Mouse (Mus musculus) thymus, adult 2 months (tissue): ENCODE measurements around the gene Raver1. TPM values are rescaled to one million over a fixed set of nuclear protein-coding genes. Genes with fewer than 3 reads are reported as not detected.

Experiments used
- DNase-seq: peaks from one replicate; pipeline ENCODE4 v3.0.0; 2021
- H3K27ac ChIP-seq: fragments of 200-500 bp; 2 replicates; pipeline ENCODE4 v1.5.1; 2012; ENCODE audit warnings: low read length, control low read depth; ENCODE audit not compliant: control insufficient read depth, insufficient read depth
- H3K27me3 ChIP-seq: fragments of 200-500 bp; 2 replicates; pipeline ENCODE4 v1.6.1; 2012; ENCODE audit warnings: mild to moderate bottlenecking, low read length, moderate library complexity, mixed read lengths; ENCODE audit not compliant: control insufficient read depth, insufficient read depth
- H3K36me3 ChIP-seq: fragments of 200-500 bp; 2 replicates; pipeline ENCODE4 v1.6.1; 2012; ENCODE audit warnings: mild to moderate bottlenecking, low read length, moderate library complexity; ENCODE audit not compliant: control insufficient read depth, insufficient read depth
- H3K4me1 ChIP-seq: fragments of 200-500 bp; replicated peaks from 2 replicates; pipeline ENCODE4 v1.6.1; 2012; ENCODE audit warnings: low read length; ENCODE audit not compliant: control insufficient read depth, insufficient read depth
- H3K4me3 ChIP-seq: fragments of 200-500 bp; 2 replicates; pipeline ENCODE4 v1.5.1; 2012; ENCODE audit warnings: mild to moderate bottlenecking, low read length, control low read depth, moderate library complexity; ENCODE audit not compliant: control insufficient read depth, insufficient read depth
- CTCF ChIP-seq: fragments of 200-500 bp; IDR thresholded peaks from 2 replicates; pipeline ENCODE4 v1.5.1; 2012; ENCODE audit warnings: mild to moderate bottlenecking, control low read depth, low read length, moderate library complexity, borderline replicate concordance; ENCODE audit not compliant: control insufficient read depth, poor library complexity, insufficient read depth; ENCODE audit errors: extremely low read depth
- POLR2A ChIP-seq: fragments of 200-500 bp; IDR thresholded peaks from 2 replicates; pipeline ENCODE4 v1.6.1; 2012; ENCODE audit warnings: mild to moderate bottlenecking, low read length, control low read depth, moderate library complexity; ENCODE audit not compliant: control insufficient read depth, poor library complexity, insufficient read depth; ENCODE audit errors: extremely low read depth
- WGBS: fragments of 180-500 bp; shearing (Covaris S2); methylation state at CpG from one replicate; pipeline ENCODE4 v1.1.7; 2018; 5-methylcytosine and 5-hydroxymethylcytosine counted together
- polyA plus RNA-seq: library from polyadenylated mRNA; depleted of rRNA; stranded (reverse); fragments of >200 nt; gene quantifications from 2 replicates; pipeline ENCODE4 v1.2.3, GENCODE M21; 2012

Gene Raver1
- polyA plus RNA-seq, 1 experiment: 229 TPM

DNA sequence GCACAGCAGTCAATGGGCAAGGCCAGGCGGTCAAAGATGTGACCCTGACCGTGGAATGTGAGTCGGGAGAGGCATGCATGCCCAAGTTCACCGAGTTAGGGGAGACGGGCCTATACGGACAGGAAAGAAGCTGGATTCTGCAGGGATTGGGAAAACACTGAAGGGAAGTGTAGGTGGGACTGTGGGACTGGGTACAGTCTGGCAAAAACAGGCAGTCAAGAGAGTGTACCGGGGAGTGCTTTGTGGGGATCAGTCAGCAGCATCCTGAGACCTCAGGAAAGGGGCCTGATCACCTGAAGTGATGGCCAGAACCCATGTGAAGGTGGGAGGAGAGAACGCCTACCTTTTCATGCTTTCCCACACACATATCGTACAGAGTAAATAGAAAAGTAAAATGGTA, 56.2 kb downstream of the Raver1 start:
- 50% methylated on average over 9 of the region's 9 CpGs for WGBS

DNA sequence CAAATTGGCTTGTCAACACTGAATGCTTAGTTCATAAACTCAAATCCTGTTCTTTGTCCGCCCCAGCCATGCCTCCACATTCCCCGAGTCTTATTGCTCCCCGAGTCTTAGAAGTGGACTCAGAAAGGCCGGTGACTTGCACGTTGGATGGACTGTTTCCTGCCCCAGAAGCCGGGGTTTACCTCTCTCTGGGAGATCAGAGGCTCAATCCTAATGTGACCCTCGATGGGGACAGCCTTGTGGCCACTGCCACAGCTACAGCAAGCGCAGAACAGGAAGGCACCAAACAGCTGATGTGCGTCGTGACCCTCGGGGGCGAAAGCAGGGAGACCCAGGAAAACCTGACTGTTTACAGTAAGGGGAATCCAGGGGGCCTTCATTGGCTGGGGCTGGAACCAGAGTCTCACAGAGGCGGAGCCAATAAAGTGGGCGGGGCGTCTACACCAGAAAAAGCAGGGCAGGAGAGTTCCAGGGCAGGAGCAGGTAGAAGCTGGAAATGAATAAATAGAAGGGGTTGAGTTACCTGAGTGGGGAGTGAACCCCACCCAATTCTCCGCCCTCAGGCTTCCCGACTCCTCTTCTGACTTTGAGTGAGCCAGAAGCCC, 57.2 kb downstream of the Raver1 start:
- H3K27ac ChIP-seq: no peak overlapping the region
- WGBS: 13% methylated on average over 17 of the region's 17 CpGs
- H3K4me1 ChIP-seq: peaks cover 34% of the 10 kb centered on the region
- DNase-seq: no peak
- H3K4me3 ChIP-seq: no peak overlapping the region
- peaks cover 43% of the 10 kb centered on the region for H3K27me3 ChIP-seq
- no peaks in the 10 kb centered on the region for H3K36me3 ChIP-seq
- TF ChIP-seq CTCF (no peak), POLR2A (no peak)

More for the DNA sequence above, 56.2 kb downstream of the Raver1 start:
- H3K4me3 ChIP-seq: no peak overlapping the region
- no peaks in the 10 kb centered on the region for H3K36me3 ChIP-seq
- H3K4me1 ChIP-seq: peaks cover 26% of the 10 kb centered on the region
- DNase-seq: no peak
- H3K27ac ChIP-seq: no peak overlapping the region
- no peak for TF ChIP-seq CTCF
- TF ChIP-seq POLR2A: no peak
- peaks cover 43% of the 10 kb centered on the region for H3K27me3 ChIP-seq

GRCm38 (mm10) chr9:21033136-21033535, 58.7 kb downstream of the Raver1 start:
- peak; percentile 63 for DNase-seq
- Histone ChIP-seq H3K4me3 (peak overlapping the region; percentile 39), H3K4me1 (peaks cover 39% of the 10 kb centered on the region), H3K36me3 (no peaks in the 10 kb centered on the region), H3K27me3 (peaks cover 39% of the 10 kb centered on the region), H3K27ac (no peak overlapping the region)
- TF ChIP-seq POLR2A (no peak), CTCF (no peak)
- WGBS: under 1% methylated on average over 34 of the region's 34 CpGs

GRCm38 (mm10) chr9:21032491-21032890, 59.3 kb downstream of the Raver1 start:
- H3K4me3 ChIP-seq: no peak overlapping the region
- TF ChIP-seq CTCF: no peak
- TF ChIP-seq POLR2A: no peak
- H3K36me3 ChIP-seq: no peaks in the 10 kb centered on the region
- WGBS: 3% methylated on average over 7 of the region's 7 CpGs
- H3K27me3 ChIP-seq: peaks cover 38% of the 10 kb centered on the region
- no peak overlapping the region for H3K27ac ChIP-seq
- DNase-seq: no peak
- H3K4me1 ChIP-seq: peaks cover 39% of the 10 kb centered on the region

- H3K27ac ChIP-seq: peak within 1 kb of the TSS; percentile 10; the same call in 1 of the 2 replicates
- DNase-seq: peak; percentile 28
- WGBS: 1% methylated on average over 35 of the region's 35 CpGs
- no peak for TF ChIP-seq CTCF
- no peak for TF ChIP-seq POLR2A
- H3K4me3 ChIP-seq: peak within 1 kb of the TSS; percentile 55
- peaks cover 34% of the 10 kb centered on the region for H3K27me3 ChIP-seq
- H3K4me1 ChIP-seq: peaks cover 39% of the 10 kb centered on the region
- no peaks in the 10 kb centered on the region for H3K36me3 ChIP-seq
Measured at GRCm38 (mm10) chr9:21031896-21032351, 59.9 kb downstream of the Raver1 start, which contains the start of gene Icam5. Icam5 (plus strand) TSS chr9:21032073.

DNA sequence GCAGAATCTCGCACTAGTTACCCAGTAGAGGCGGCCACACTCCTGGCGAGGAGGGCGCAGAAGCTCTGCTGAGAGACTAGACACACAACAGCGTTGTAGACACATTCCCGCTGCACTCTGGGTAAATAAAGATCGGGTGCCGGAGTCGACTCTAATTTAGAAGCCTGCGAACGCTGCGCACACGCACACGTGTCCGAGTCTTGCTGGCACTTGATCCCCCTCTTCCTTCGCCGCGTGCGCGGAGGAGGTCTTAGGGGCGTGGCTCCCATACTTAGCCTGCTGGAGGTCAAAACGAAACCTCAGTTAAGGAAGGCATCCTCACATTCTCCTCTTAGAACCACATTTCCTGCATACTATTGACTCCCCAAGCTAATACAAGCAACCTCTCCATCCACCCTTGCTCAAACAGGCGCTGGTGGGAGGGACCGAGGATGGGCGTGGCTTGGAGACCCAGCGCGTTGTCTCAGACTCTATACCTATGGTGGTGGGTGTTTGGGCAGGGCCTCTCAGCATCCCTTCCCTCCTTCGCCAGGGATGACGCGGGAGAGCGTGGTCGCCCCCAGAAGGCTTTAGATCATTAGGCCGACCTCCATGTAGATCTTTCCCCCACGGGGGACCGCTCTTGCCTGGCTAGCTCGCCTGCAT, 60.4 kb downstream of the Raver1 start:
- H3K36me3 ChIP-seq: no peaks in the 10 kb centered on the region
- peak overlapping the region; percentile 10; the same call in 1 of the 2 replicates for H3K27ac ChIP-seq
- peaks cover 31% of the 10 kb centered on the region for H3K27me3 ChIP-seq
- DNase-seq: peak; percentile 65
- peaks cover 39% of the 10 kb centered on the region for H3K4me1 ChIP-seq
- peak overlapping the region; percentile 55 for H3K4me3 ChIP-seq
- TF ChIP-seq CTCF (no peak), POLR2A (no peak)
- under 1% methylated on average over 36 of the region's 36 CpGs for WGBS

GRCm38 (mm10) chr9:21030781-21031250, 61.0 kb downstream of the Raver1 start:
- Histone ChIP-seq H3K27ac (peak overlapping the region; percentile 10; the same call in 1 of the 2 replicates), H3K4me3 (peak overlapping the region; percentile 55), H3K36me3 (no peaks in the 10 kb centered on the region), H3K4me1 (peaks cover 39% of the 10 kb centered on the region), H3K27me3 (peaks cover 26% of the 10 kb centered on the region)
- under 1% methylated on average over 13 of the region's 13 CpGs for WGBS
- TF ChIP-seq CTCF (no peak), POLR2A (no peak)
- peak; percentile 87 for DNase-seq
